Mouse (Mus musculus): ENCODE results near the gene Cyp1a1.

DNA sequence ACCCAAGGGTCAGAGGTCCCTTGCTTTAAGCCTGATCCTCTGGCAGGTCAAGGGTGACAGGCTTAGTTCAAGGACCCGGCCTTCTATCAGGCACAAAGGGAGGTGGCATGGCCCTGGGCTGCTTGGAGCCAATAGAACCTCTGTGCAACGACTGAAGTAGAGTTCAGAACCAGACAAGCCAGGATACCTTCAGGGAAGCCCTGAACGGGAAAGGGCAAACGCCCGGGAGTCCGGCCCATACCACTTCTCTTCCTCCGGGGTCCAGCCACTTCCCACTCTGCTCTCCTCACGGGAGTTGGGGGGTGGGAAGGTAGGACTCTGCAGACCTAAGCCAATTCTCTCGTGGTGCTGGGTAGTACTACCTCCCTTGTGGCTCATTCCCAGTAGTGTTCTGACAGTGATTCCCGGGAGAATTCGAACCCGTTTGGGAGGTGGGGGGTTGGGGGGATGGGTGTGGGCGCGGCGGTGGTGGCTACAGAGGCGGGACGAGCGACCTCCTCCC lies 43.2 kb upstream of the Cyp1a1 start:
- no peak for TF ChIP-seq CTCF (IDR thresholded peaks at IDR 0.05; ENCODE audit: borderline replicate concordance, insufficient read depth, low read length)
- no peak for TF ChIP-seq POLR2A (IDR thresholded peaks at IDR 0.05; ENCODE audit: low read depth, low read length)

Measured in embryonic fibroblast, embryonic 13.5 days (primary cell).